Mouse (Mus musculus): Measurements from ENCODE around the gene Pawr. TPM values are rescaled to one million over a fixed set of nuclear protein-coding genes. Genes with fewer than 3 reads are reported as not detected.

Gene Pawr
- total and polyA plus RNA-seq, 2 experiments from 2014 or later: 2.3 to 5.1 TPM

DNA sequence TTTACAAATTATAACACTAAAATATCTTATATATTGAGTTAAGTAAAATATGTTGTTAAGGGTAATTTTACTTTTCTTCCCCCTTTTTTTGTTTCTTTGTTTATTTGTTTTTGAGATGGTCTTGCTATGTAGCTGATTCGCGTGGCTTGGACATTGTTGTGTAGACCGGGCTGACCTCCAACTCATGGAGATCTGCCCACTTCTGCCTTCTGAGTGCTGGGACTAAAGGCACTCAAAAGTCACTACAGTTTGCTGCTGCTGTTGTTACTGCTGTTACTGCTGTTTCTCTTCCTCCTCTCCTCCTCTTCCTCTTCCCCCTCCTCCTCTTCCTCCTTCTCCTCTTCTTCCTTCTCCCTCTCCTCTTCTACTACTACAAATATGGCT lies 23.5 kb downstream of the Pawr start:
- Histone ChIP-seq H3K4me3 (ENCODE audit: low read depth, low read length) (no peak overlapping the region), H3K27ac (ENCODE audit: low read depth, low read length) (no peak overlapping the region), H3K4me1 (ENCODE audit: insufficient read depth, low read length) (no peaks in the 10 kb centered on the region), H3K27me3 (ENCODE audit: insufficient read depth, low read length) (no peaks in the 10 kb centered on the region), H3K9me3 (ENCODE audit: low read length) (no peaks in the 10 kb centered on the region), H3K9ac (replicated peaks; ENCODE audit: low read length, poor library complexity, severe bottlenecking) (no peak overlapping the region), H3K36me3 (ENCODE audit: insufficient read depth, low read length) (no peaks in the 10 kb centered on the region), H3K4me2 (ENCODE audit: low read depth, low read length, poor library complexity, severe bottlenecking) (no peak overlapping the region)
- 88% methylated on average over 3 of the region's 3 CpGs for WGBS
- DNase-seq (ENCODE audit: low spot score) (no peak), ATAC-seq (ENCODE audit: low FRiP score) (no peak)
- no peak for TF ChIP-seq CTCF (IDR thresholded peaks at IDR 0.05)

DNA sequence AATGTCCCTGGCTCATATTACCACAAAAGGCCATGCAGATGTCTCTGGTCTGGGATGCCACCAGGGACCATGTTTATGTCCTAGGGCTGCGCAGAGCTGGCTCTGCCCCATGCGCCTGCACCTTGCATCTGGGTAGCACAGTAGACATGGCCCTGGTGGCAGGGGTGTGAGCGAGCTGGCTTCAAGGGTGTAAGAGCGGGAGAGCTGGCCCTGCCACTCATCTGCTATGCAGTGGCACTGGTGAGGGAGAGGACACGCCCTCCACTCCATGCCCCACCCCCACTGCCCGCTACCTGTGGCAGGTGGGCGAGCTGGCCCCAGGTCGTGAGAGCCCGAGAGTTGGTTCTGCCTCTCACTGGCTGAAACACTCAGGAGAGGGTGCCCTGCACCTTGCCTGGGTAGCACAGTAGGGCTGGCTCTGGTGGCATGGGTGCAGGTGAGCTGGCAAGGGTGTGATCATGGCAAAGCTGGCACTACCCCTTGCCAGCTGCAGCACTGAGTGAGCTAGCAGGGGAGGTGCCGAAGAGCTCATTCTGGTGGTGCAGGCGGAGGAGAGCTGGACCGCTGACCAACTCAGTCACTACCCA lies 24.8 kb downstream of the Pawr start:
- H3K9ac ChIP-seq (replicated peaks; ENCODE audit: low read length, poor library complexity, severe bottlenecking): no peak overlapping the region
- ATAC-seq (ENCODE audit: low FRiP score): no peak
- no peaks in the 10 kb centered on the region for H3K9me3 ChIP-seq (ENCODE audit: low read length)
- H3K4me3 ChIP-seq (ENCODE audit: low read depth, low read length): no peak overlapping the region
- no peak for TF ChIP-seq CTCF (IDR thresholded peaks at IDR 0.05)
- WGBS: 97% methylated on average over 12 of the region's 12 CpGs
- no peak for DNase-seq (ENCODE audit: low spot score)
- no peak overlapping the region for H3K27ac ChIP-seq (ENCODE audit: low read depth, low read length)
- no peaks in the 10 kb centered on the region for H3K36me3 ChIP-seq (ENCODE audit: insufficient read depth, low read length)
- H3K4me2 ChIP-seq (ENCODE audit: low read depth, low read length, poor library complexity, severe bottlenecking): no peak overlapping the region
- no peaks in the 10 kb centered on the region for H3K4me1 ChIP-seq (ENCODE audit: insufficient read depth, low read length)
- H3K27me3 ChIP-seq (ENCODE audit: insufficient read depth, low read length): no peaks in the 10 kb centered on the region

DNA sequence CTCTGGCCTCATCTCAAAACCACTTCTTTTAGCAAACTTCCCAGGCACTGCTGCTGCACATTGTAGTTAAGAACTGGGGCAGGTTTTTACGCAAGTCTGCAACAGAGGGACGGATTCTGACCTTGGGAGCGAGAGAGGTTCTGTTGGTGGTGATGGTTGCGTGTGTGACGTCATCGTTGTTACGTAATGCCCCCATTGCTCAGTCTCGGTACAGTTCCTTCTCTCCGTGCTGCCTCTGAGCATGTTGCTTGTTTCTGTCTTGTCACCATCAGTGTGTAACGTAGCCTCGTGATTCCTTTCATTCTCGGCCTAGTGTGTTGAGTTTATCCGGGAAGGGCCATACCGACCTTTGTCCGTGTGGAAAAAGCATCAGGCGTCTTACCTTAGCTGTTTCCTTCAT lies 28.1 kb downstream of the Pawr start:
- H3K36me3 ChIP-seq (ENCODE audit: insufficient read depth, low read length): no peaks in the 10 kb centered on the region
- H3K4me3 ChIP-seq (ENCODE audit: low read depth, low read length): no peak overlapping the region
- ATAC-seq (ENCODE audit: low FRiP score) (no peak), DNase-seq (ENCODE audit: low spot score) (no peak)
- 87% methylated on average over 16 of the region's 16 CpGs for WGBS
- no peaks in the 10 kb centered on the region for H3K4me1 ChIP-seq (ENCODE audit: insufficient read depth, low read length)
- no peak overlapping the region for H3K4me2 ChIP-seq (ENCODE audit: low read depth, low read length, poor library complexity, severe bottlenecking)
- no peak overlapping the region for H3K9ac ChIP-seq (replicated peaks; ENCODE audit: low read length, poor library complexity, severe bottlenecking)
- 0 out of 2 replicates have a peak, but pooled peaks cover 4% of the 10 kb centered on the region for H3K9me3 ChIP-seq (ENCODE audit: low read length)
- H3K27me3 ChIP-seq (ENCODE audit: insufficient read depth, low read length): no peaks in the 10 kb centered on the region
- TF ChIP-seq CTCF (IDR thresholded peaks at IDR 0.05): no peak
- no peak overlapping the region for H3K27ac ChIP-seq (ENCODE audit: low read depth, low read length)

DNA sequence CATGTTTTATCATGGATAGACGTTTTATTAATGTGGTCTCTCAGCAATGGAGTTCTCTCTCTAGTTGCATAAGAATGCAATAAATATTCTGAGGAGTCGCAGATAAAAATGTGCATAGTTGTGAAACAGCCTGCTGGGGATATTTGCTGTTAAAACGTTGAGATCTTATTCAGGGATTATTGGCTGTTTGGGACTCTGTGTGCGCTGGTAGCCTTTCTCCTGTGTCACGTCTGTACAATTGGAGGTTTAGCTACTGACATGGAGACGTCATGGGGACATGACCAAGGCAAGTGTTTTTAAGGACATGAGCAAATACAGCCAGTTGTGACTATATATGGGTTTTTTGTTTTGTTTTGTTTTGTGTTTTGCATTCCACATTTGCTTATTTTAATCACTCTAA lies 28.9 kb downstream of the Pawr start:
- H3K9me3 ChIP-seq (ENCODE audit: low read length): 0 out of 2 replicates have a peak, but pooled peaks cover 6% of the 10 kb centered on the region
- WGBS: 32% methylated on average over 6 of the region's 6 CpGs
- ATAC-seq (ENCODE audit: low FRiP score) (no peak), DNase-seq (ENCODE audit: low spot score) (no peak)
- H3K9ac ChIP-seq (replicated peaks; ENCODE audit: low read length, poor library complexity, severe bottlenecking): no peak overlapping the region
- no peaks in the 10 kb centered on the region for H3K36me3 ChIP-seq (ENCODE audit: insufficient read depth, low read length)
- H3K27me3 ChIP-seq (ENCODE audit: insufficient read depth, low read length): no peaks in the 10 kb centered on the region
- TF ChIP-seq CTCF (IDR thresholded peaks at IDR 0.05): no peak
- no peak overlapping the region for H3K27ac ChIP-seq (ENCODE audit: low read depth, low read length)
- H3K4me3 ChIP-seq (ENCODE audit: low read depth, low read length): no peak overlapping the region
- no peak overlapping the region for H3K4me2 ChIP-seq (ENCODE audit: low read depth, low read length, poor library complexity, severe bottlenecking)
- H3K4me1 ChIP-seq (ENCODE audit: insufficient read depth, low read length): no peaks in the 10 kb centered on the region

DNA sequence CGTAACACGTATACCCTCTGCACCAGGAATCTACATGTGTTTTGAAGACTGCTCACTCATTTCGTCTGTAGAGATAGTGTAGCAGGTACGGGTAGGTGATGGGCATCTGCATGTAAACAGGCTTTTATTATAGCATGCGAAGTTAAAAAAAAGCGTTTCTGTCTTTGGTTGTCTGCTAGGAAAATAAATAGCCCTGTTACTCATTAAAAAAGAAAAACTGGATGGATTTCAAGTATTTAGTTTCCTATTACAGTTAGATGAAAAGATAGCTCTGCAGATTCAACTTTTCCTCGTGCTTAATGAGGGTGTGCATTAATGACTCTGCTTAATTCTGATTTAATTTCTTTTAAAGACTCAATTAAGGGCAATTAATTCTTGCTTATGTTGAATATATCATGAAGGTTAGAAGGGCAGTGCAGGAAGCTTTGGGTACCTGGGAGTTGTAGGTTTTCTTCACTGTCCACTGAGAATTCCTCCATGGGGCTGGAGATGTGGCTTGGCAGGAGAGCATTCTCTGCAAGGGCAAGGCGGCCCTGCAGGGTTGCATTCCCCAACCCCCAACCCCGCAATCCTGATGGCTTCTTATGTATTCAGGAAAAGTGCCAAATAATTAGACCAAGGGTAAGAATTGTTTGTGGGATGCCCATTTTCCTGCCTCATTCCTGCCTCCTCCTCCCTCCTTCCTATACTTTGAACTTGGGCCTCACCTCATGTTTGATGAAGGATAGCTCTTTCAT lies 29.7 kb downstream of the Pawr start:
- Histone ChIP-seq H3K4me3 (ENCODE audit: low read depth, low read length) (no peak overlapping the region), H3K4me1 (ENCODE audit: insufficient read depth, low read length) (no peaks in the 10 kb centered on the region), H3K36me3 (ENCODE audit: insufficient read depth, low read length) (no peaks in the 10 kb centered on the region), H3K27ac (ENCODE audit: low read depth, low read length) (no peak overlapping the region), H3K27me3 (ENCODE audit: insufficient read depth, low read length) (no peaks in the 10 kb centered on the region), H3K4me2 (ENCODE audit: low read depth, low read length, poor library complexity, severe bottlenecking) (no peak overlapping the region), H3K9ac (replicated peaks; ENCODE audit: low read length, poor library complexity, severe bottlenecking) (no peak overlapping the region), H3K9me3 (ENCODE audit: low read length) (0 out of 2 replicates have a peak, but pooled peaks cover 6% of the 10 kb centered on the region)
- WGBS: 68% methylated on average over 9 of the region's 9 CpGs
- ATAC-seq (ENCODE audit: low FRiP score) (no peak), DNase-seq (ENCODE audit: low spot score) (no peak)
- TF ChIP-seq CTCF (IDR thresholded peaks at IDR 0.05): no peak

DNA sequence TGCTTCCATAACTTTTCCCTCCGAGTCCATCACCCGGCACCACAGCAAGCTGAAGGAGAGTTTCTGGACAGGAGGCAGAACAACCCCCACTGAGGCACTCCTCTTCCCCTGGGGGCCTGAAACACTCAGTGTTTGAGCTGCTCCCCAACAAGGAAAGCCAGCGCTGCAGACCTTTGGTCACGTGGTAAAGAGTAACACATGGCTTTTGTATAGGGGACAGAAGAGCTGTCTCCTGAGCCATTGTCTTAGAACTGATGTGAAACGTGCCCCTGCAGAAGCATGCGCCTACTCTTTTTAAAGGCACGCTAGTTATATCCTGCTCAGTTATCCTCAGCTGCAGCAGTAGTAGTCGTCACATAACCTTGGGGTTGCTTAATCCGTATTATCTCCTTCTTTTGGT lies 32.0 kb downstream of the Pawr start:
- no peak for ATAC-seq (ENCODE audit: low FRiP score)

More for the DNA sequence above, 32.0 kb downstream of the Pawr start:
- 47% methylated on average over 9 of the region's 9 CpGs for WGBS
- no peak for TF ChIP-seq CTCF (IDR thresholded peaks at IDR 0.05)
- no peak for DNase-seq (ENCODE audit: low spot score)
- Histone ChIP-seq H3K4me1 (ENCODE audit: insufficient read depth, low read length) (no peaks in the 10 kb centered on the region), H3K36me3 (ENCODE audit: insufficient read depth, low read length) (no peaks in the 10 kb centered on the region), H3K4me3 (ENCODE audit: low read depth, low read length) (no peak overlapping the region), H3K9me3 (ENCODE audit: low read length) (0 out of 2 replicates have a peak, but pooled peaks cover 6% of the 10 kb centered on the region), H3K27me3 (ENCODE audit: insufficient read depth, low read length) (no peaks in the 10 kb centered on the region), H3K9ac (replicated peaks; ENCODE audit: low read length, poor library complexity, severe bottlenecking) (no peak overlapping the region), H3K4me2 (ENCODE audit: low read depth, low read length, poor library complexity, severe bottlenecking) (no peak overlapping the region), H3K27ac (ENCODE audit: low read depth, low read length) (no peak overlapping the region)

All from midbrain, postnatal 0 days (tissue).